Mouse (Mus musculus) olfactory bulb, adult 2 months (tissue): ENCODE data around the gene Rorb.

Source experiments
- CTCF ChIP-seq: fragments of 200-500 bp; IDR thresholded peaks from 2 replicates; pipeline ENCODE4 v1.5.1; 2012; ENCODE audit warnings: low read depth, mild to moderate bottlenecking, low read length, moderate library complexity; ENCODE audit not compliant: insufficient read depth
- POLR2A ChIP-seq: fragments of 200-500 bp; IDR thresholded peaks from 2 replicates; pipeline ENCODE4 v1.6.1; 2012; ENCODE audit warnings: mild to moderate bottlenecking, low read depth, low read length, moderate library complexity; ENCODE audit not compliant: insufficient read depth

DNA sequence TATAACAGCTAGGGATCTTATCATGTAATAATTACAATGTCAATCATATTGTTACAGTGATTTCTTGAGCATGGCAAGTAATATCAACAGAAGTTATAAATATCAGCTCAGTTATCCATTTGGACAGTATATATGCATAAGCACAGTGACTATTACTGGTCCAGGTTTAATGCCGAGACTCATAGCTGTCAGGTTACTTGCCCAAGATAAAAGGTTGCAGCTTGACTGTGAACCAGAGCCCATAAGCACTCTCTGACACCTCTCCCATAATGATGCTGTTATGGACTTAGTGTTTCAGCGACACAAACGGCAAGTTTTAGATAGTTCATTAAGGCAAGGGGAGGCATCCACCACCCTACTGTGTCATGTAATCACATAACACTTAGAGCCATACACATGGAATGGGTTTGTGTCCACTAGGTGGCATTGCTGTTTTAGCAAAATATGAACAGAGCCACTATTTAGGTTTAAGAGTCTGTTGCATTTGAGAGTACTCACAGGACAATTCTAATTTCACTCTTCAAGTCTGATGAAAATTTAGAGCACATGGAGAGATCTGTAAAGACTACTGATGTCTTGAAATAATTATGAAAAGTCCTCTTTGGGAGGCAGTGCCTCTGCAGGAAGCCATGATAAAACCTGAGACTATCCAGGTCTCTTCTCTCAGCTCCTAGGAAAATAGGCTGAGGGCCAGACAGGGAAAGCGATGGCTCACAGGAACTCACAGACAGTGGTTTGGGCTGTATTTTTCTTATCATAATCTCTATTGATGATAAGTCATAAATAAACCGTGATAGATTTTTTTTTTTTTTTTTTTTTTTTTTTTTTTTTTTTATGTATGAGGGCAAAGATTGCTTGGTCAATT, 136.0 kb downstream of the Rorb start:
- TF ChIP-seq POLR2A (no peak), CTCF (no peak)
